Mouse (Mus musculus): Measurements from ENCODE around the gene Tmem88.

- no peak for TF ChIP-seq POLR2A (IDR thresholded peaks at IDR 0.05; ENCODE audit: insufficient read depth, low read depth, low read length)
- no peak for TF ChIP-seq CTCF (IDR thresholded peaks at IDR 0.05)
- TF ChIP-seq EP300 (IDR thresholded peaks at IDR 0.05; ENCODE audit: insufficient read depth, low read depth, low read length): no peak
These were observed 11.3 kb downstream of the Tmem88 start for GRCm38 (mm10) chr11:69386758-69387157.
